Mouse (Mus musculus) layer of hippocampus, adult 2 months (tissue): ENCODE data around the gene Gm14085. TPM values are rescaled to one million over a fixed set of nuclear protein-coding genes. Genes with fewer than 3 reads are reported as not detected.
"Not testable (repeated sequence)": the region's sequence is repeated elsewhere in the genome, so short reads cannot be mapped to it uniquely, and the experiment has no call there.

Experiments used
- DNase-seq, 2 experiments: peaks; one replicate each; pipeline ENCODE4 v3.0.0; 2022; ENCODE audit warnings: low spot score in 2 of 2
- H3K27ac ChIP-seq: fragments of 200-600 bp; 2 replicates; pipeline ENCODE4 v1.8.1; 2022
- H3K4me3 ChIP-seq: fragments of 200-600 bp; 2 replicates; pipeline ENCODE4 v1.8.1; 2022; ENCODE audit warnings: mild to moderate bottlenecking
- CTCF ChIP-seq: fragments of 200-600 bp; conservative IDR thresholded peaks from 2 replicates; pipeline ENCODE4 v1.8.1; 2022; ENCODE audit warnings: antibody characterized with exemption, mild to moderate bottlenecking, moderate library complexity
- total RNA-seq, 2 experiments: library from RNA; stranded (reverse); gene quantifications; 2 replicates each; pipeline ENCODE4 v1.2.3; 2021

Gm14085 gene
- total RNA-seq, 2 experiments from 2014 or later: not detected

DNA sequence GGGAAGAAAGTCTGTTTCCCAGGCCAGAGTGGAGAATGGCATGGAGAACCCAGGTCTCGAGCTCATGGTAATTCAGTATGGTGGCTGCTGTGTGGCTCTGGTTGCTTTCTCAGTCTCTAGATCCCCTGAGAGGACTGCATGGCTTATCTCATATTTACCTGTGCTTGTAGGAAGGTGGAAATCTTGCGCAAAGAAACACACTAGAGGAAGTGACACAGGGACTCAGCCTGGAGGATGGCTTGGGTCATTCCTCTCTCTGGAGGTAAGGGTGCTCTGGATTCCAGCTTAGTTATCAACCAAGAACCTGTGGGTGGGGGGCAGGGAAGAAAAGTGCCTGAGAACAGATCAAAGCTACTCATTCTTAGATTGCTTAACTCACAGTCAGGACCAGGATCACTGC lies 1.9 kb downstream of the Gm14085 start:
- Histone ChIP-seq H3K4me3 (no peak overlapping the region), H3K27ac (no peak overlapping the region)
- TF ChIP-seq CTCF: no peak
- no peak for DNase-seq

- not testable (repeated sequence) for H3K27ac ChIP-seq, DNase-seq, H3K4me3 ChIP-seq
- 0 out of 2 replicates have a peak, but pooled peaks have one; percentile 11 for TF ChIP-seq CTCF
These were observed 45.0 kb downstream of the Gm14085 start for GRCm38 (mm10) chr2:122529696-122530095.

DNA sequence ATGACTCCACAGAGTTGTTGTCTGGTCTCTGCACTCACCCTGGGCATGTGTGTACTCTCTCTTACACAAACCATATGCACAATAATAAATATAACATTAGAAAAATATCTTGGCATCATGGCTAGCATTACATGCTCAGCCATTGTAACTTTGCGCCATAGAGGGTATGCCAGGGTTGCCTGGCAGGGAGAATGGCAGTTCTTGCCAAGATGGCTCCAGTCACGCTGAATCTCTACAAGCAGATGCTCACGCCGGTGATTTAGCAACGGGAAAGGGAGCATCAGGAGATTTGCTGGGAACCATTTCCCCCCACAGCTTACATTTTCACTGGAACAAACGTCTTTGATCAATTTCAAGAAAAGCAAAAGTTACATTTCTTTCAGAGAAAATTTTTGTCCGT lies 46.5 kb downstream of the Gm14085 start:
- Histone ChIP-seq H3K4me3 (no peak overlapping the region), H3K27ac (peak overlapping the region; percentile 67)
- DNase-seq: peak; percentile 17 to 31
- no peak for TF ChIP-seq CTCF

DNA sequence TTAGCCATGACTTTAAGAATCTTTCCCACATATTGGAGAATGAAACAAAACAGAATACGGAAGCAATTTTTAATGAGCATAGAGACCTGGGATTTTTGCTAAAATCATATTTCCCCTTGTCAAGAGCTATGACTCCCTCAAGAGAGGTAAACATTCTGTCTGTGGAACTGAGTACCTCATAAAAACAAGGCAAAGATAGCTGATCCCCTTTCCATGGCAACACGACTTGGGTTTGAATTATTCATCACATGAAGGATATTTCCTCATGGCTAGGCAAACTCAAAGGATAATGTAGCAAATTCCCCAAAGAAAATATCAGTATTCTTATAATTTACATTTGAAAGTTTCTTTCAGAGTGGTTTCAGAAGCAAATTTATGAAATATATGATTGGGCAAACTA lies 47.0 kb downstream of the Gm14085 start:
- H3K27ac ChIP-seq: peak overlapping the region; percentile 67
- DNase-seq: peak in 1 of 2 experiments; percentile 2

GRCm38 (mm10) chr2:122532136-122532801 lies 47.5 kb downstream of the Gm14085 start:
- H3K4me3 ChIP-seq: no peak overlapping the region
- DNase-seq: no peak
- no peak for TF ChIP-seq CTCF
- H3K27ac ChIP-seq: peak overlapping the region; percentile 67

More for the DNA sequence above, 47.0 kb downstream of the Gm14085 start:
- TF ChIP-seq CTCF: no peak
- H3K4me3 ChIP-seq: no peak overlapping the region

DNA sequence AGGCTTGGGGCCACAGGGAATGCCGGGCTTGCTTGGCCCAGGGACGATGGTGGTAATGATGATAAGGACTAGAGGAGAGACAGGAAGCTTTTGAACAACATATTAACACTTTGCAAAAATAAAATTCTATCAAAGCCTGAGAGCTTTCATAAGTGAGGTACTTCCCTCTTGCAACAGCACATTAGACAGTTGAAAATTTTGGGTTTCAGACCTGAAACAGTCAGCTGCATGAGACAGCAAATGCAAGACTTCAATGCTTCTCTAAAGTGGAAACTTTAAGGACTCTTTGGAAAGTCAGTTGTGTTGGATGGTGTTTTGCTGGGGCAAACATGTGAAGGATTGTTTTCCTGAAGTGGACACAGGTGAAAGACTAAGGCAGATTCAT lies 48.1 kb downstream of the Gm14085 start:
- no peak for TF ChIP-seq CTCF
- Histone ChIP-seq H3K27ac (peak overlapping the region; percentile 67; the same call in 1 of the 2 replicates), H3K4me3 (no peak overlapping the region)
- DNase-seq: no peak

DNA sequence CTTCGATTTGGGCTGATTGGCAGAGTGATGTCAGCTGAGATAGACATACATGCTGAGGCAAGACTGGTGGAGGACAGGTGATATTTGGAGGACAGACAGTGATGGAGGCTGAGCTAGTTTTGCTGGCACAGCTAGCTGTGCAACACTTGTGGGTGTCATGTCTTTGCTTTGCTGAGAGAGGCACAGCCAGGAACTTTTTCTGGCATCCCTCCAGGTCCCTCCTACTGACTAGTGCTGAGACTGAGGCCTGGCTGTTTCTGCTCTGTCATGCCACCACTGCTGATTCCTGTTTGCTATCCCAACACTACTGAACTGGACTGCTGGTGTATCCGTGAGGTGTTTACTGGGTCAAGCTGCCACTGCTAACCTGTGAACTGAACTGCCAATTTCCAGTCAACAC lies 48.6 kb downstream of the Gm14085 start:
- peak; percentile 41 to 69 for DNase-seq

DNA sequence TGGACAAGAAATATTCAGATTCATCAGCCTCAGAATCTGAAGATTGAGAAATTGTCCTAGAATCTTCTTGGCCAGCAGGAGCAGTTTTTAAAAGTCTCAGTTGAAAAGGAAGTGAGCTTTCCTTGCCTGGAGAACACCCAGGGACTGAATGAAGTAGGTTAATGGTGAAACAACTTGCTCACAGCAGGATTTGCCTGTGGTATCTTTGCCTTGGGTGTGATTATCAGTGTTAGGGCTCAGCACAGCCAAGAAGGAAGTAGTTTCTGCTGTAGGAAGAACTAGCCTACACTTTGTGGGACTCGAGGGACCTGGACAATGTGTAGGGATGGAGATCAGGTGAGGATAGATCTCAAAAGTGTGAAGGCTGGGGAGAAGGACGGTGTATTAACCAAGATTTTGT lies 49.9 kb downstream of the Gm14085 start:
- Histone ChIP-seq H3K4me3 (no peak overlapping the region), H3K27ac (no peak overlapping the region)
- TF ChIP-seq CTCF: no peak
- DNase-seq: no peak

More for the DNA sequence above, 48.6 kb downstream of the Gm14085 start:
- Histone ChIP-seq H3K4me3 (no peak overlapping the region), H3K27ac (no peak overlapping the region)
- TF ChIP-seq CTCF: no peak

DNA sequence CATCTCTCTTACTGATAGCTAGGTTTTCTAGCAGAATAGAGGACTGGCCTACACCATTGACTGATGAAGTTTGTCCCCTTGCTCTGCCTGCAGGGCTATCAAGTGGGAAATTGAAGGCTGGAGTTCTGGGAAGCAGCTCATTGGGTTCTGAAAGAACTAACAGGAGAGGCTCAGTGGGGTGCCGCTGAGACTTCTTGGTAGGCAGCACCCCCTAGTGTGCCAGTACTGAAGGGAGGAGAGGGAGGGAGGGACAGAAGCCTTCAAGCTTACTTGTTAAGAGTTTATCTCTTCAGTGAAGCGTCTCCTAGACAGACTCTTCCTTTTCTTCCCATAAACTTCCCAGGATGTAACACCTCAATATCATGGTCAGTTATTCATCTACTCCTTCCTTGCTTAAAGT lies 73.6 kb downstream of the Gm14085 start:
- DNase-seq: peak; percentile 65 to 68
- Histone ChIP-seq H3K27ac (no peak overlapping the region), H3K4me3 (no peak overlapping the region)
- TF ChIP-seq CTCF: peak; percentile 94

DNA sequence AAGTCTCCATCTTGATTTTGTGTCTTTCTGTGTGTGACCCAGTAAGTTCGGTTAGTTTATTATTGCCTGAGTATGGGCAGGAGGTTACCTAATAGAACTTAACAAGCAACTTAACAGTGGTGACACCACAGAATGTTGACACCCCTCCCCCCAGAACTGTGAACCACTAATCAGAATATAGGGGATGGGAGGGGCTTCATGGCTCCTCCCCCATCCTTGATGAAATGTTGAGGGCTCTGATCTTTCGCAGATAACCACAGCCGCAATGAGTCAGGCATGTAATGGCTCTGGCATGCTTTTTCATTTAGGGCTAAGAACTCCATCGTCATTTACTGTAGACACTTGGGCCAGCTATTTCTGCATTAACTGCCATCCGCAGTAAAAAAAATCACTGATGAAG lies 76.5 kb downstream of the Gm14085 start:
- no peak for DNase-seq
- H3K27ac ChIP-seq: no peak overlapping the region
- H3K4me3 ChIP-seq: no peak overlapping the region
- no peak for TF ChIP-seq CTCF

DNA sequence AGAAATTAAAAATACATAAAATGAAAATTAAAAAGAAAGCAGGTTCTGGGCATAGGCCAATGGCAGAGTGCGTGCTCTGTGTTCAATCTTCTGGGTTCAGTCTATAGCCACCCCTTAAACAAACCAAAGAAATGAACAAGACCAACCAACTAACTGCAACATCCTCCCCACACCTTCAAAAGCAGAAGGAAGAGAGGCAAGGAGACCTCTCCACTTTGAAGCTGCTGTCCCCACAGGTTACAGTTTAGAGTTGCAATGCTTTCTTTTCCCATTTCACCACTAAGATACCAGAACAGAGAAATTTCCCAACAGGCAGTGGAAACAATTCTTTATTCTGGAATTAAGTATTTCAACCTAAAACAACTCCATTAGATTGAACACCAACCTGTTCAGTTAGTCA lies 77.5 kb downstream of the Gm14085 start:
- TF ChIP-seq CTCF: no peak
- Histone ChIP-seq H3K27ac (no peak overlapping the region), H3K4me3 (no peak overlapping the region)
- DNase-seq: no peak

GRCm38 (mm10) chr2:122569439-122569838 lies 84.7 kb downstream of the Gm14085 start:
- TF ChIP-seq CTCF: peak; percentile 92
- DNase-seq: peak in 1 of 2 experiments; percentile 74
- Histone ChIP-seq H3K4me3 (no peak overlapping the region), H3K27ac (no peak overlapping the region)

- Histone ChIP-seq H3K4me3 (no peak overlapping the region), H3K27ac (no peak overlapping the region)
- TF ChIP-seq CTCF: no peak
- no peak for DNase-seq
These were observed 85.7 kb downstream of the Gm14085 start for GRCm38 (mm10) chr2:122570430-122570829.

- DNase-seq: no peak
- H3K4me3 ChIP-seq: no peak overlapping the region
- TF ChIP-seq CTCF: no peak
- H3K27ac ChIP-seq: no peak overlapping the region
These were observed 86.6 kb downstream of the Gm14085 start for GRCm38 (mm10) chr2:122571326-122571725.
